Mouse (Mus musculus) Muller cell, postnatal 12 days (primary cell): Measurements from ENCODE around the gene Serpinb6e.

Experiments used
- DNase-seq: peaks from one replicate; pipeline ENCODE4 v3.0.0-alpha.2; 2015; ENCODE audit errors: inconsistent ontology term

The Serpinb6e gene

DNA sequence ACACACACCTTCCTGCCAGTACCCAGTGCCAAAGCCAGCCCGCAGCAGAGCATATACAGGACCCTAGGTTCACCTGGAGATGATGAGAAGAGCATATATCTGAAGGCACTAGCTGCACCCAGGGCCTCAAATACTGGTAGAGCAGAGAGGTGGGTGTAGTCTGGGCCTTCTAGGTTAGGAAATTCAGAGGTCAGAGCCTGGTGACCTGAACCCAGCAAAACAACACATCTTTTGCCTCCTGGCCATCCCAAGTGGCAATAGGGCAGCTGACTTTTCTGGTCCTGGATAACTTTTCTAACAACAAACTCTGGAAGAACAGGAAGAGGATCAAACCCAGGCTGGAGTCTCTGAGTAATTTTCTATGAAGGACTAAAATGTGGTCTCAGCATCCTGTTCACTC, at the start of gene Serpinb6e:
TSS of gene Serpinb6e (minus strand) at position 101 of the 400 bp plus-strand sequence.
- DNase-seq = no peak

GRCm38 (mm10) chr13:33830751-33831150, 12.5 kb downstream of the Serpinb6e start:
- no peak for DNase-seq

- peak; percentile 2 for DNase-seq
Observed at GRCm38 (mm10) chr13:33823421-33823820, 19.8 kb downstream of the Serpinb6e start.

DNA sequence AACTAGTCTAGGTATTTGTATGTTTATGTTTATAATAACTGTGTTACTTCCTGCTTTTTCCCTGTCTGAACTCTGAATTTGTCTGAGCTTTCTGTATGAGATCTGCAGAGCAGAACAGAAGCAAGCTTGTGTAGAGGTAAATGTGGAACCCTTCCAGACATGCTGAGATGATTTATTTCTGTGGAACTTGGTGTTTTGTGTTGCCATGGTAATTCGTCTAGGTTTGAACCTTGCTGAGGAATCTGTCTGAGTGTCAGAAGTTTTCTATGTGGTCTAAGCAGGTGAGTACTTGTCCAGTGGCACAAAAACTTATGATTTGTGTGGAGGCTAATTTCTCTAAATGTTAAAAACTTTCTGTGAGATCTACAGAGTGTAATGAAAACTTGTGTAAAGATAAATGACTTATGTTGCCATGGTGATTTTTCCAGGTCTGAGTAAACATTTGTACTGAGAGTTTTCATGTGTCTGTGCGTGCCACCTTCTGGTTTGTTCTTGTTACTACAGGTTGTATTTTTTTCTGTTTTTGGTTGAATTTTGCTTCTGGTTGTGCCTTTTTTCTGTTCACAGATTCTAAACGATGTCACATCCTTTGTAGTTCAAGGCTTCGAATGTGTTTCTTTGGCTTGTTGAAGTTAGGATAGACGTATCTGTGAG, 21.6 kb downstream of the Serpinb6e start:
- DNase-seq = peak; percentile 2
